In genomic region chr6:134035490-134036405, GRCm38 (mm10) we compare ENCODE assay signal across 8 mouse cellular contexts. TPM values are rescaled to one million over a fixed set of nuclear protein-coding genes. Genes with fewer than 3 reads are reported as not detected.
DNase-seq lines count a peak whose midpoint lies in the region; ATAC-seq and TF ChIP-seq lines count a peak whose summit lies in the region.

Gene Etv6, plus strand, starts transcription at chr6:134035700.

- H3K9ac ChIP-seq in heart, embryonic 14.5 days (ENCODE audit: low read length) = peak within 1 kb of the TSS; percentile 83
- peak within 1 kb of the TSS; percentile 58 for H3K9ac ChIP-seq in liver, embryonic 15.5 days
- H3K9ac ChIP-seq in neural tube, embryonic 13.5 days = peak within 1 kb of the TSS; percentile 92

- peak; percentile 60 for ATAC-seq in heart, embryonic 14.5 days (ENCODE audit: insufficient number of reproducible peaks, insufficient read depth, low FRiP score, low read depth)
- ATAC-seq in liver, embryonic 15.5 days (ENCODE audit: insufficient read depth) = peak; percentile 62
- ATAC-seq in neural tube, embryonic 13.5 days (ENCODE audit: low read depth) = peak; percentile 76

- H3K4me2 ChIP-seq in heart, embryonic 14.5 days (ENCODE audit: low read length) = peak within 1 kb of the TSS; percentile 75
- H3K4me2 ChIP-seq in liver, embryonic 15.5 days = peak within 1 kb of the TSS; percentile 88
- peak within 1 kb of the TSS; percentile 67 for H3K4me2 ChIP-seq in neural tube, embryonic 13.5 days

- H3K4me3 ChIP-seq in E14TG2a.4 (replicated peaks; ENCODE audit: low read length) = peak within 1 kb of the TSS; percentile 93
- H3K4me3 ChIP-seq in forebrain, embryonic 10.5 days = peak within 1 kb of the TSS; percentile 81
- H3K4me3 ChIP-seq in heart, embryonic 14.5 days (ENCODE audit: control insufficient read depth in 1 of 2, insufficient read depth in 1 of 2, low read depth in 1 of 2, low read length in 2 of 2) = peak within 1 kb of the TSS; percentile 81 to 85
- peak within 1 kb of the TSS; percentile 74 for H3K4me3 ChIP-seq in liver, embryonic 15.5 days (replicated peaks)
- H3K4me3 ChIP-seq in neural tube, embryonic 13.5 days = peak within 1 kb of the TSS; percentile 62

- H3K27me3 ChIP-seq in E14TG2a.4 (ENCODE audit: insufficient read depth, low read length) = peaks cover 15% of the 10 kb centered on the region
- no peaks in the 10 kb centered on the region for H3K27me3 ChIP-seq in forebrain, embryonic 10.5 days (ENCODE audit: poor library complexity, severe bottlenecking)
- no peaks in the 10 kb centered on the region for H3K27me3 ChIP-seq in heart, embryonic 14.5 days (ENCODE audit: control insufficient read depth, insufficient read depth, low read length)
- no peaks in the 10 kb centered on the region for H3K27me3 ChIP-seq in liver, embryonic 15.5 days
- no peaks in the 10 kb centered on the region for H3K27me3 ChIP-seq in neural tube, embryonic 13.5 days

- H3K9me3 ChIP-seq in E14TG2a.4 (ENCODE audit: low read length) = no peaks in the 10 kb centered on the region
- H3K9me3 ChIP-seq in forebrain, embryonic 10.5 days = no peaks in the 10 kb centered on the region
- H3K9me3 ChIP-seq in heart, embryonic 14.5 days (ENCODE audit: control insufficient read depth, low read length) = no peaks in the 10 kb centered on the region
- no peaks in the 10 kb centered on the region for H3K9me3 ChIP-seq in liver, embryonic 15.5 days (replicated peaks)
- H3K9me3 ChIP-seq in neural tube, embryonic 13.5 days = no peaks in the 10 kb centered on the region

- peaks cover 72% of the 10 kb centered on the region for H3K4me1 ChIP-seq in E14TG2a.4 (replicated peaks; ENCODE audit: low read depth, low read length)
- H3K4me1 ChIP-seq in forebrain, embryonic 10.5 days = peaks cover 50% of the 10 kb centered on the region
- peaks cover 23 to 35% of the 10 kb centered on the region in 2 experiments for H3K4me1 ChIP-seq in heart, embryonic 14.5 days (ENCODE audit: control insufficient read depth in 2 of 2, insufficient read depth in 2 of 2, low read length in 2 of 2)
- H3K4me1 ChIP-seq in liver, embryonic 15.5 days (replicated peaks) = peaks cover 33% of the 10 kb centered on the region
- peaks cover 62% of the 10 kb centered on the region for H3K4me1 ChIP-seq in neural tube, embryonic 13.5 days (replicated peaks)

- no peak for TF ChIP-seq CTCF in E14TG2a.4 (conservative IDR thresholded peaks at IDR 0.05; ENCODE audit: low read length)

- H3K36me3 ChIP-seq in E14TG2a.4 (ENCODE audit: insufficient read depth, low read length) = no peaks in the 10 kb centered on the region
- peaks cover 12% of the 10 kb centered on the region for H3K36me3 ChIP-seq in forebrain, embryonic 10.5 days (replicated peaks)
- H3K36me3 ChIP-seq in heart, embryonic 14.5 days (ENCODE audit: control insufficient read depth, insufficient read depth, low read length) = no peaks in the 10 kb centered on the region
- no peaks in the 10 kb centered on the region for H3K36me3 ChIP-seq in liver, embryonic 15.5 days (replicated peaks)
- no peaks in the 10 kb centered on the region for H3K36me3 ChIP-seq in neural tube, embryonic 13.5 days

- under 1% methylated on average over 58 of the region's 78 CpGs for WGBS in forebrain, embryonic 10.5 days
- 0% methylated on average over 50 of the region's 78 CpGs for WGBS in heart, embryonic 14.5 days
- under 1% methylated on average over 77 of the region's 78 CpGs for WGBS in liver, embryonic 15.5 days (ENCODE audit: insufficient replicate concordance)
- under 1% methylated on average over 76 of the region's 78 CpGs for WGBS in neural tube, embryonic 13.5 days

- peak within 1 kb of the TSS; percentile 100 for H3K27ac ChIP-seq in forebrain, embryonic 10.5 days
- H3K27ac ChIP-seq in heart, embryonic 14.5 days (replicated peaks in 1 of 2; ENCODE audit: control insufficient read depth in 1 of 2, insufficient read depth in 1 of 2, low read depth in 2 of 2, low read length in 2 of 2) = peak within 1 kb of the TSS; percentile 99 to 100
- H3K27ac ChIP-seq in liver, embryonic 15.5 days (replicated peaks) = peak within 1 kb of the TSS; percentile 90
- H3K27ac ChIP-seq in neural tube, embryonic 13.5 days (replicated peaks) = peak within 1 kb of the TSS; percentile 100

- DNase-seq in c-Kit-positive CD71-negative TER-119-negative erythroid progenitor cells, embryonic 14.5 days (ENCODE audit: low read depth) = peak; percentile 56
- peak; percentile 71 for DNase-seq in forebrain, embryonic 10.5 days (ENCODE audit: extremely low spot score, low spot score)
- peak; percentile 80 to 88 for DNase-seq in kidney, postnatal 25 days
- DNase-seq in telencephalon, adult 2 months (ENCODE audit: low read depth, low spot score) = peak; percentile 86

RNA-seq across cellular contexts. Expression of gene Etv6, which starts in this region (rescaled TPM):
- polyA plus RNA-seq in forebrain, embryonic 10.5 days (2016; fragmentation: Nextera tagmentation; extraction: Ambion mirVana) = 16.2 TPM in 2 replicates
- polyA plus RNA-seq in heart, embryonic 14.5 days (2014; fragmentation: Nextera tagmentation; extraction: Ambion mirVana) = 13.0 and 14.5 TPM in 2 replicates
- 3.0 and 3.8 TPM in 2 replicates for polyA plus RNA-seq in liver, embryonic 15.5 days (2015; fragmentation: Nextera tagmentation; extraction: Ambion mirVana)
- 6.9 and 8.8 TPM in 2 replicates for polyA plus RNA-seq in neural tube, embryonic 13.5 days (2015; fragmentation: Nextera tagmentation; extraction: Ambion mirVana)

Comparison
In these comparisons a context has a peak if more than half of its experiments do, and no peak if none do; other contexts are left out.
1. Peak in every context shown above with its lines: DNase-seq, ATAC-seq, H3K4me3 ChIP-seq and H3K27ac ChIP-seq.